Mouse (Mus musculus) intestine, embryonic 16.5 days (tissue): ENCODE measurements around the gene Atg7. TPM values are rescaled to one million over a fixed set of nuclear protein-coding genes. Genes with fewer than 3 reads are reported as not detected.

Source experiments
- ATAC-seq: fragments of 200-750 bp; cut with Nextera tagmentation; 2 replicates; pipeline ENCODE4 v1.8.0; 2017; ENCODE audit warnings: moderate TSS enrichment, moderate library complexity
- H3K27ac ChIP-seq: fragments of 300-500 bp; sonication (generic); 2 replicates; pipeline ENCODE4 v1.5.1; 2014; ENCODE audit warnings: mild to moderate bottlenecking, low read length
- H3K27me3 ChIP-seq: fragments of 300-500 bp; sonication (generic); replicated peaks from 2 replicates; pipeline ENCODE4 v1.6.1; 2014; ENCODE audit warnings: low read length, control low read depth, mixed read lengths; ENCODE audit not compliant: control insufficient read depth, insufficient read depth
- H3K36me3 ChIP-seq: fragments of 300-500 bp; sonication (generic); 2 replicates; pipeline ENCODE4 v1.6.1; 2014; ENCODE audit warnings: low read length, control low read depth; ENCODE audit not compliant: control insufficient read depth, insufficient read depth
- H3K4me1 ChIP-seq: fragments of 300-500 bp; sonication (generic); 2 replicates; pipeline ENCODE4 v1.6.1; 2014; ENCODE audit warnings: low read length, control low read depth, mixed read lengths; ENCODE audit not compliant: control insufficient read depth, insufficient read depth
- H3K4me2 ChIP-seq: fragments of 300-500 bp; sonication (generic); 2 replicates; pipeline ENCODE4 v1.6.1; 2014; ENCODE audit warnings: low read depth, low read length, control low read depth
- H3K4me3 ChIP-seq: fragments of 300-500 bp; sonication (generic); 2 replicates; pipeline ENCODE4 v1.5.1; 2014; ENCODE audit warnings: mild to moderate bottlenecking, low read length
- H3K9ac ChIP-seq: fragments of 300-500 bp; sonication (generic); 2 replicates; pipeline ENCODE4 v1.6.1; 2014; ENCODE audit warnings: low read depth, low read length
- H3K9me3 ChIP-seq: fragments of 300-500 bp; sonication (generic); 2 replicates; pipeline ENCODE4 v1.6.1; 2016; ENCODE audit warnings: low read length, control low read depth; ENCODE audit not compliant: control insufficient read depth
- WGBS: fragments of 180-500 bp; shearing (Covaris S2); extraction: QIAGEN DNeasy Blood & Tissue Kit; methylation state at CpG from one replicate; pipeline ENCODE4 v1.1.7; 2014; 5-methylcytosine and 5-hydroxymethylcytosine counted together
- polyA plus RNA-seq: library from polyadenylated mRNA; unstranded; fragments of >200 nt; fragmentation: Nextera tagmentation; extraction: Ambion mirVana; gene quantifications from 2 replicates; pipeline ENCODE4 v1.2.1, GENCODE M21; 2015

Atg7 gene
- polyA plus RNA-seq, 1 experiment from 2014 or later, result 25.5 TPM

- no peak overlapping the region for H3K27ac ChIP-seq
- H3K9ac ChIP-seq, result no peak overlapping the region
- peaks cover 18% of the 10 kb centered on the region for H3K4me1 ChIP-seq
- no peaks in the 10 kb centered on the region for H3K27me3 ChIP-seq
- 85% methylated on average over 5 of the region's 5 CpGs for WGBS
- no peak overlapping the region for H3K4me2 ChIP-seq
- ATAC-seq, result no peak
- H3K36me3 ChIP-seq, result no peaks in the 10 kb centered on the region
- H3K4me3 ChIP-seq, result no peak overlapping the region
- no peaks in the 10 kb centered on the region for H3K9me3 ChIP-seq
These were observed 79.1 kb downstream of the Atg7 start for GRCm38 (mm10) chr6:114722046-114722445.

GRCm38 (mm10) chr6:114723925-114724324 is 81.0 kb downstream of the Atg7 start:
- H3K9me3 ChIP-seq, result no peaks in the 10 kb centered on the region
- no peak overlapping the region for H3K27ac ChIP-seq
- H3K27me3 ChIP-seq, result no peaks in the 10 kb centered on the region
- WGBS, result 27% methylated on average over 9 of the region's 9 CpGs
- no peak overlapping the region for H3K9ac ChIP-seq
- no peak overlapping the region for H3K4me2 ChIP-seq
- ATAC-seq, result peak; percentile 40; the same call in 1 of the 2 replicates
- peaks cover 18% of the 10 kb centered on the region for H3K4me1 ChIP-seq
- no peak overlapping the region for H3K4me3 ChIP-seq
- H3K36me3 ChIP-seq, result no peaks in the 10 kb centered on the region

GRCm38 (mm10) chr6:114724351-114724750 is 81.5 kb downstream of the Atg7 start:
- Histone ChIP-seq H3K4me2 (no peak overlapping the region), H3K9ac (no peak overlapping the region), H3K4me3 (no peak overlapping the region), H3K36me3 (no peaks in the 10 kb centered on the region), H3K27me3 (no peaks in the 10 kb centered on the region), H3K27ac (no peak overlapping the region), H3K9me3 (no peaks in the 10 kb centered on the region), H3K4me1 (peaks cover 18% of the 10 kb centered on the region)
- peak; percentile 13; the same call in 1 of the 2 replicates for ATAC-seq
- WGBS, result 78% methylated on average over 7 of the region's 7 CpGs

- Histone ChIP-seq H3K4me2 (no peak overlapping the region; the same call in 1 of the 2 replicates), H3K27ac (peak overlapping the region; percentile 62; the same call in 1 of the 2 replicates), H3K36me3 (no peaks in the 10 kb centered on the region), H3K4me1 (peaks cover 18% of the 10 kb centered on the region), H3K9me3 (no peaks in the 10 kb centered on the region), H3K27me3 (no peaks in the 10 kb centered on the region), H3K4me3 (no peak overlapping the region), H3K9ac (no peak overlapping the region; the same call in 1 of the 2 replicates)
- ATAC-seq, result peak; percentile 61; the same call in 1 of the 2 replicates
- WGBS, result 48% methylated on average over 8 of the region's 8 CpGs
These were observed 82.3 kb downstream of the Atg7 start for GRCm38 (mm10) chr6:114725147-114725575.

GRCm38 (mm10) chr6:114726681-114727080 is 83.8 kb downstream of the Atg7 start:
- peaks cover 18% of the 10 kb centered on the region for H3K4me1 ChIP-seq
- H3K9ac ChIP-seq, result no peak overlapping the region
- 65% methylated on average over 11 of the region's 11 CpGs for WGBS
- H3K27ac ChIP-seq, result no peak overlapping the region
- H3K9me3 ChIP-seq, result no peaks in the 10 kb centered on the region
- no peaks in the 10 kb centered on the region for H3K36me3 ChIP-seq
- ATAC-seq, result no peak
- no peak overlapping the region for H3K4me2 ChIP-seq
- no peaks in the 10 kb centered on the region for H3K27me3 ChIP-seq
- no peak overlapping the region for H3K4me3 ChIP-seq

- no peaks in the 10 kb centered on the region for H3K27me3 ChIP-seq
- H3K9ac ChIP-seq, result no peak overlapping the region
- no peak for ATAC-seq
- H3K4me3 ChIP-seq, result no peak overlapping the region
- H3K9me3 ChIP-seq, result no peaks in the 10 kb centered on the region; the same call in 1 of the 2 replicates
- WGBS, result 73% methylated on average over 5 of the region's 5 CpGs
- no peak overlapping the region for H3K27ac ChIP-seq
- H3K4me1 ChIP-seq, result peaks cover 4% of the 10 kb centered on the region; the same call in 1 of the 2 replicates
- no peak overlapping the region for H3K4me2 ChIP-seq
- no peaks in the 10 kb centered on the region for H3K36me3 ChIP-seq
These were observed 90.3 kb downstream of the Atg7 start for GRCm38 (mm10) chr6:114733156-114733555.

- 74% methylated on average over 3 of the region's 3 CpGs for WGBS
- Histone ChIP-seq H3K36me3 (no peaks in the 10 kb centered on the region), H3K9ac (no peak overlapping the region), H3K9me3 (no peaks in the 10 kb centered on the region; the same call in 1 of the 2 replicates), H3K27me3 (no peaks in the 10 kb centered on the region), H3K4me1 (peaks cover 4% of the 10 kb centered on the region; the same call in 1 of the 2 replicates), H3K4me3 (no peak overlapping the region), H3K27ac (no peak overlapping the region), H3K4me2 (no peak overlapping the region)
- ATAC-seq, result no peak
These were observed 90.8 kb downstream of the Atg7 start for GRCm38 (mm10) chr6:114733681-114734080.

- no peaks in the 10 kb centered on the region for H3K36me3 ChIP-seq
- peaks cover 4% of the 10 kb centered on the region; the same call in 1 of the 2 replicates for H3K4me1 ChIP-seq
- no peaks in the 10 kb centered on the region for H3K27me3 ChIP-seq
- no peaks in the 10 kb centered on the region; the same call in 1 of the 2 replicates for H3K9me3 ChIP-seq
- H3K9ac ChIP-seq, result no peak overlapping the region
- 78% methylated on average over 3 of the region's 3 CpGs for WGBS
- no peak overlapping the region for H3K4me2 ChIP-seq
- H3K4me3 ChIP-seq, result no peak overlapping the region
- ATAC-seq, result no peak
- no peak overlapping the region for H3K27ac ChIP-seq
These were observed 92.2 kb downstream of the Atg7 start for GRCm38 (mm10) chr6:114735054-114735453.

- 90% methylated on average over 9 of the region's 9 CpGs for WGBS
- Histone ChIP-seq H3K27ac (no peak overlapping the region), H3K9ac (no peak overlapping the region), H3K27me3 (no peaks in the 10 kb centered on the region), H3K4me3 (no peak overlapping the region), H3K9me3 (no peaks in the 10 kb centered on the region; the same call in 1 of the 2 replicates), H3K36me3 (no peaks in the 10 kb centered on the region), H3K4me1 (peaks cover 4% of the 10 kb centered on the region; the same call in 1 of the 2 replicates), H3K4me2 (no peak overlapping the region)
- no peak for ATAC-seq
These were observed 93.5 kb downstream of the Atg7 start for GRCm38 (mm10) chr6:114736355-114736754.

- ATAC-seq, result no peak
- Histone ChIP-seq H3K4me2 (no peak overlapping the region), H3K27ac (no peak overlapping the region), H3K4me3 (no peak overlapping the region), H3K4me1 (peaks cover 4% of the 10 kb centered on the region; the same call in 1 of the 2 replicates), H3K9me3 (no peaks in the 10 kb centered on the region; the same call in 1 of the 2 replicates), H3K27me3 (no peaks in the 10 kb centered on the region), H3K9ac (no peak overlapping the region), H3K36me3 (no peaks in the 10 kb centered on the region)
- WGBS, result 86% methylated on average over 11 of the region's 11 CpGs
These were observed 94.3 kb downstream of the Atg7 start for GRCm38 (mm10) chr6:114737181-114737580.
